Mouse (Mus musculus) kidney, embryonic 14.5 days (tissue): ENCODE results near the gene Clmn. TPM values are rescaled to one million over a fixed set of nuclear protein-coding genes. Genes with fewer than 3 reads are reported as not detected.

Source experiments
- ATAC-seq: fragments of 200-750 bp; cut with Nextera tagmentation; 2 replicates; pipeline ENCODE4 v1.8.0; 2017; ENCODE audit warnings: moderate number of reproducible peaks, mild to moderate bottlenecking, moderate TSS enrichment, moderate library complexity; ENCODE audit not compliant: low FRiP score, low TSS enrichment
- H3K27ac ChIP-seq: fragments of 300-500 bp; sonication (generic); 2 replicates; pipeline ENCODE4 v1.5.1; 2014; ENCODE audit warnings: low read depth, mild to moderate bottlenecking, low read length, moderate library complexity, mixed read lengths
- H3K27me3 ChIP-seq: fragments of 300-500 bp; sonication (generic); 2 replicates; pipeline ENCODE4 v1.6.1; 2014; ENCODE audit warnings: mild to moderate bottlenecking, low read length; ENCODE audit not compliant: control insufficient read depth, insufficient read depth
- H3K36me3 ChIP-seq: fragments of 300-500 bp; sonication (generic); 2 replicates; pipeline ENCODE4 v1.6.1; 2014; ENCODE audit warnings: low read length, mixed read lengths; ENCODE audit not compliant: control insufficient read depth, insufficient read depth
- H3K4me1 ChIP-seq: fragments of 300-500 bp; sonication (generic); 2 replicates; pipeline ENCODE4 v1.6.1; 2014; ENCODE audit warnings: low read length, mixed read lengths; ENCODE audit not compliant: control insufficient read depth, insufficient read depth
- H3K4me2 ChIP-seq: fragments of 300-500 bp; sonication (generic); replicated peaks from 2 replicates; pipeline ENCODE4 v1.6.1; 2014; ENCODE audit warnings: low read depth, mild to moderate bottlenecking, low read length
- H3K4me3 ChIP-seq: fragments of 300-500 bp; sonication (generic); 2 replicates; pipeline ENCODE4 v1.5.1; 2014; ENCODE audit warnings: mild to moderate bottlenecking, low read length
- H3K9ac ChIP-seq: fragments of 300-500 bp; sonication (generic); 2 replicates; pipeline ENCODE4 v1.6.1; 2014; ENCODE audit warnings: low read depth, mild to moderate bottlenecking, low read length, moderate library complexity
- H3K9me3 ChIP-seq: fragments of 300-500 bp; sonication (generic); 2 replicates; pipeline ENCODE4 v1.6.1; 2016; ENCODE audit warnings: low read length; ENCODE audit not compliant: control insufficient read depth
- WGBS: fragments of 180-500 bp; shearing (Covaris S2); extraction: QIAGEN DNeasy Blood & Tissue Kit; methylation state at CpG from one replicate; pipeline ENCODE4 v1.1.7; 2014; 5-methylcytosine and 5-hydroxymethylcytosine counted together
- polyA plus RNA-seq: library from polyadenylated mRNA; unstranded; fragments of >200 nt; fragmentation: Nextera tagmentation; extraction: Ambion mirVana; gene quantifications from 2 replicates; pipeline ENCODE4 v1.2.1, GENCODE M21; 2014

Clmn gene
- polyA plus RNA-seq, 1 experiment from 2014 or later: 5.3 TPM

DNA sequence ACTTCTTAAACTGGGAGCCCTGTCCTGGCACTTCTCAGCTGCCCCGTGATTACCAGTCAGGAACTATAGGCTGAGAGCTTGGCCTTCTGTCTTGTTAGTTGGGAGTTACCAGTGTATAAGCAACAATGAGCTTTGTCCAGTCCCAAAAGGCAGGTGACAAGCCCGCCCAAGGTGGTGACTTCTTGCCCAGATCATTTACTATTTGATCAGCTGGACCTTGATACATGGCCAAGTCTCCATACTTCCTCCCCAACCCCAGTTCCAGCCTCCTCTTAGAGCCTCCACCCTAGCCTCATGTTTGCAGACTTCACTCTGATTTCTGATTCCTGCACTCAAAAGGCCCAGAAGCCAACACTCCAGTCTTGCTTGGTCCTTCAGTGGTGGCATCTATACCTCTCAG lies 10.1 kb downstream of the Clmn start:
- H3K9ac ChIP-seq: no peak overlapping the region
- no peaks in the 10 kb centered on the region for H3K36me3 ChIP-seq
- 98% methylated on average over 2 of the region's 2 CpGs for WGBS
- no peak overlapping the region for H3K27ac ChIP-seq
- no peak overlapping the region for H3K4me3 ChIP-seq
- no peaks in the 10 kb centered on the region for H3K27me3 ChIP-seq
- no peaks in the 10 kb centered on the region for H3K9me3 ChIP-seq
- H3K4me2 ChIP-seq: no peak overlapping the region
- H3K4me1 ChIP-seq: peaks cover 9% of the 10 kb centered on the region
- ATAC-seq: no peak

DNA sequence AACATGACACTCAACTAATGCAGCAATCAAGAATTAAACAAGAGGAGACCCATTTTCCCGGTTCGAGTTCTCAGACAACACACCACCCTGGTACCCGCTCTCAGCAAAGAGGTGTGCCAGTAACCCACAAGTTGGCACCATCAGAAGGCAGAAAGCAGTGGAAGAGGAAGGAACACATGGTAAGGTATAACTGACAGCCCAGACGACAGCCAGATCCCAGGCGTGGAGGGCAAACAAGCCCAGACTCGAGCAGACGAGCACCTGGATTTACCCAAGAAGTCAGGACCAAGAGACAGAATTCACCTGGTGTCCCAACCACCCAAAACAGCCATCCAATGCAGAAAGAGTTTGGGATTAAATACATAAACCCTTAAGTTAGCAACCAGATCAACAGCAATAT lies 11.5 kb downstream of the Clmn start:
- no peak for ATAC-seq
- Histone ChIP-seq H3K4me1 (peaks cover 9% of the 10 kb centered on the region), H3K9me3 (no peaks in the 10 kb centered on the region), H3K4me2 (no peak overlapping the region), H3K27me3 (no peaks in the 10 kb centered on the region), H3K4me3 (no peak overlapping the region), H3K9ac (no peak overlapping the region), H3K36me3 (no peaks in the 10 kb centered on the region), H3K27ac (no peak overlapping the region)
- WGBS: 88% methylated on average over 7 of the region's 7 CpGs

DNA sequence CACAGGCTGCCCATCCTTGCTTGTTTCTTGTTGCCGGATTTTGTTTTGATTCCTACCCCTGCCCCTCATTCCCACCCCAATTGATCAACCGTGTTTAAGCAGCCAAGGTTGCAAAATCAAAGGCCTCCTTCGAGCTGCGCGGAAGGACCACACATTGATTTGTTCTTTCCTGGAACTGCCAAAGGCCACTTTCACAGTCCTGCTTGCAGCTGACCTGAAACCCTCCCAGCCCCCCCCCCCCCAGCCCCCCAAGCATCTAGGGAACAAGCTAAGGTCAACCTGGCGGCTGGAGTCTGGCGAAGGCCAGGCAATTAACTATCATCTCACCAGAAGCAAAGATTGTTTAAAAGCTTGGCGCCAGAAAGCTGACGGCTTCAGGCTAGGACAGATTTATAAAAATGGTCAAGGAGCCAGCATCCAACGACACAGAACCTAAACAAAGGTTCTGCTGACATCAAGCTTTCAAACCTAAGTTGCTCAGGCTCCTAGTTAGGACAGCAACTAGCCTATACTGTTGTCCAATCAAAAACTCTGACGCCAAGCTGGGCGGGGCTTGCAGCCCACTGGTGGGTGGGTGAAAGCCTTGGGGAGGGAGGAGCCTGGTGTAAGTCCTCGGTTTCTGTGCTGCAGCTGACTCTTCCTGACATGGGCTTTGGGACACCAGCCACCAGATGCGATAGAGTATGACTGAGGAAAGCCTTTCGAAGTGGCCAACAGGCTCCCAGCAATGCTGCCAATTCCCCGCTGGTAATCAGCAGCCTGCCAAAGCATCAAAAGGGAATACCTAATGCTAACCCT lies 13.0 kb downstream of the Clmn start:
- Histone ChIP-seq H3K4me2 (peak overlapping the region; percentile 28), H3K4me1 (peaks cover 9% of the 10 kb centered on the region), H3K9me3 (no peaks in the 10 kb centered on the region), H3K9ac (no peak overlapping the region), H3K27ac (0 out of 2 replicates have a peak overlapping the region, but pooled peaks have one; percentile 2), H3K4me3 (no peak overlapping the region), H3K27me3 (no peaks in the 10 kb centered on the region), H3K36me3 (no peaks in the 10 kb centered on the region)
- peak; percentile 92 for ATAC-seq
- 14% methylated on average over 16 of the region's 16 CpGs for WGBS

DNA sequence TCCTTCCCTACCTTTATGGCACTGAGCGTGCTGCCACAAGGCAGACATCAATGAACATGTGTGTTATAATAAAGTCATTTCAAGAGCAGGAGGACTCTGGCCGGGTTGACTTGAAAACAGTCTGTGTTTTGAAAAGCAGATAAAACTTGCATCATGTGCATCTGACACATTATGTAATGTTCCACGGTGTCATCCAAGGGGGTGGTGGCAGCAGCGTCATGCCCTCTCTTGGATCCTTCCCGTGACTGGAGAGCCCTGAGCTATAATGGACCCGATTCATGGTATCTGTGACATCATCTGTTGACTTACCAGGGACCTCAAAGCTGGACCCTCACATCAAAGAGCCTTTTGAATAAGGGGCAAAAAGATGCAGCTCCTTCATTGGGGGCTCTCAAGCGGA lies 14.8 kb downstream of the Clmn start:
- no peak for ATAC-seq
- Histone ChIP-seq H3K27me3 (no peaks in the 10 kb centered on the region), H3K36me3 (no peaks in the 10 kb centered on the region), H3K9ac (no peak overlapping the region), H3K4me3 (no peak overlapping the region), H3K4me1 (peaks cover 15% of the 10 kb centered on the region), H3K4me2 (no peak overlapping the region), H3K9me3 (no peaks in the 10 kb centered on the region), H3K27ac (no peak overlapping the region)
- 88% methylated on average over 7 of the region's 7 CpGs for WGBS

DNA sequence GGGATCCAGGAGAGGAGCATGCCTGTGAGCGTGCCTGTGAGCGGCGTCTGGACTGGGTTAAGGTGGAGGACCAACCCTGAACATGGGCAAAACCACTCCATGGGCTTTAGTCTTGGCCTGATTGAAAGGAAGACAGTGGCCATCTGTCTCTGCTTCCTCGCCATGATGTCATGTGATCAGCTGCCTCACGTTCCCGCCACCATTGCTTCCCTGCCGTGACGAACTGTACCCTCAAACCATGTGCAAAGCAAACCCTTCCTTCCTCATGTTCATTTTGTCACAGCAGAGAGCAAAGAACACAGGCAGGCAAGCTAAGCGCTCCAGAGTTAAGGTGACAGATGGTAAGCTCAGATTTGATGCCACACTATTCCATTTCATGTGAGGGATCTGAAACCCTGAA lies 16.2 kb downstream of the Clmn start:
- Histone ChIP-seq H3K4me1 (peaks cover 15% of the 10 kb centered on the region), H3K4me3 (no peak overlapping the region), H3K27ac (no peak overlapping the region), H3K4me2 (no peak overlapping the region), H3K9ac (no peak overlapping the region), H3K27me3 (no peaks in the 10 kb centered on the region), H3K9me3 (no peaks in the 10 kb centered on the region), H3K36me3 (no peaks in the 10 kb centered on the region)
- no peak for ATAC-seq
- 88% methylated on average over 9 of the region's 9 CpGs for WGBS

DNA sequence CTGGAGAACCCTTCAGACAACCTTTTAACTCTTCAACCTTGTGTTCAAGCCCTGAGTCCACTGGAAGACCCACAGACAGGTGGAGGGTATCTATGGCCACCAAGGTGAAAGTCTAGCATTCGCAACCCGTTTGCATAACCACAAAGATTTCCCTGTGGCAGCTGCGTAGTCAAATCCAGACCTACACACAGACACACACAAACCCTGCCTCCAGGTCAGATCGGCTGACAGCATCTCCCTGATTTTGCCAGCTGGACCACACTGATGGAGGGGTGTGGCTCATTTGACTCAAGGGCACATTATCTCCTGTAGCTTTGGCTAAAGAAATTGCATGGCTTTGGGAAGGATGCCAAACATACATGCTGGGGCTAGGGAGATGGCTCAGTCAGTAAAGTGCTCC lies 17.6 kb downstream of the Clmn start:
- ATAC-seq: no peak
- WGBS: 91% methylated on average over 4 of the region's 4 CpGs
- H3K4me2 ChIP-seq: no peak overlapping the region

DNA sequence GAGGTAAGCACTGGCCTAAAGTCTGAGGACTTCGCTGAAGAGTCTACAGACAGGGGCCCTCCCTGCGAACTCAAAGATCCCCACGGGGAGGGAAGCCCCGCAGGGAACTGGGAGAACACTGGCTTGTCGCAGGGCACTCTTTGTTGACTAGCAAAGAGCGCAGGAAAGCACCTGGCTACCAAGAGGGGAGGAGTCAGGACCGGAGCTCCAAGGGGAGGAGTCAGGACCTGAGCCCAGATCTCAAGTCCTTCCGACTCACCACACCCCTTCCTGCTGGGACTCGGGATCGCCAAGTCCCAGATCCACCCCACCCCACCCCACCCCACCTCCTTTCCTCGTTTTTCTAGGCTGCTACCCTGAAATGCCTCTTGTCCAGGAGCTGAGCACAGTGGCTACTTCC lies 19.2 kb downstream of the Clmn start:
- Histone ChIP-seq H3K9ac (peak overlapping the region; percentile 19; the same call in 1 of the 2 replicates), H3K4me2 (peak overlapping the region; percentile 43), H3K9me3 (no peaks in the 10 kb centered on the region), H3K4me3 (peak overlapping the region; percentile 33), H3K27ac (peak overlapping the region; percentile 44; the same call in 1 of the 2 replicates), H3K36me3 (no peaks in the 10 kb centered on the region), H3K4me1 (peaks cover 9% of the 10 kb centered on the region; the same call in 1 of the 2 replicates), H3K27me3 (no peaks in the 10 kb centered on the region)
- WGBS: 2% methylated on average over 11 of the region's 11 CpGs
- ATAC-seq: peak; percentile 71

More for the DNA sequence above, 17.6 kb downstream of the Clmn start:
- H3K4me3 ChIP-seq: no peak overlapping the region
- no peaks in the 10 kb centered on the region for H3K9me3 ChIP-seq
- H3K27ac ChIP-seq: no peak overlapping the region
- H3K27me3 ChIP-seq: no peaks in the 10 kb centered on the region
- H3K4me1 ChIP-seq: peaks cover 11% of the 10 kb centered on the region
- H3K9ac ChIP-seq: no peak overlapping the region
- no peaks in the 10 kb centered on the region for H3K36me3 ChIP-seq

DNA sequence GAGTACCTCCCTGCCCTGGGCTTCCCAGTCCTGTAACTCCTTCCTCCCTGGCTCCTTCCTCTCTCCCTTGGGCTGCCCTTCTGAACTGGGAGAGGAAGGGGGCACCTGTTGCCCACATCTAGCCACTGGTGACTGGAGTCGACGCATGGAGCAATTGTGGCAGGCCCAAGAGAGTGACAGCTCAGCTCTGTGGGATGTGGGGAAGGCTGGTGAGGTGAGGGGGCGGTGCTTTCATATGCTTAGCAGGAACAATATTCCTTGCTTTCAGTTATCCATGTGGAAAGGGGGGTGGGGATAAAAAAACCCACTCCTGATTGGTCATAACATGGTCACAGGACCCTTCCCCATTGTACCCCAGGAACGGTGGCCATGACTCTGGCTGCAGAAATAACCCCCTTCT lies 19.9 kb downstream of the Clmn start:
- H3K36me3 ChIP-seq: no peaks in the 10 kb centered on the region
- WGBS: 58% methylated on average over 4 of the region's 4 CpGs
- H3K4me2 ChIP-seq: peak overlapping the region; percentile 43; the same call in 1 of the 2 replicates
- H3K9ac ChIP-seq: no peak overlapping the region
- peaks cover 9% of the 10 kb centered on the region; the same call in 1 of the 2 replicates for H3K4me1 ChIP-seq
- no peaks in the 10 kb centered on the region for H3K27me3 ChIP-seq
- no peaks in the 10 kb centered on the region for H3K9me3 ChIP-seq
- no peak overlapping the region for H3K4me3 ChIP-seq
- H3K27ac ChIP-seq: no peak overlapping the region
- ATAC-seq: peak; percentile 7; the same call in 1 of the 2 replicates

DNA sequence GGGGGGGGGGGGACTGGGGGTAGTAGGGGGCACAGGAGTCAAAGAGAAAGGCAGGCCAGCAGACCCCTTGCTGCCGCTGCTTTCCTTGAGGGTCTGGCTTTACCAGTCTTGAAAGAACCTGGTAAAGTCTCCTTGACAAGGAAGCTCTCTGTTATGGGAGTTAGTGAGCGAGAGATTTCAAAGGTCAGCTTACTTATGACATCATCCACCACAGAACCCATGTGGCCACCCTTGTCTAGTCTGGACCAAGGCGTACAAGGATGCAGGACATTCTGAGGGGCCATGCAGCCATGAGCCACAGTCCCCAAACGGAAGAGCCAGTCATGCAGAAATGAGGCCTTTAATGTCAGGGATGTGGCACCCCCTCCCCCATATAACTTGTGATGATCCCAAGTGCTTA lies 20.6 kb downstream of the Clmn start:
- WGBS: 68% methylated on average over 4 of the region's 4 CpGs
- no peak overlapping the region for H3K4me2 ChIP-seq
- ATAC-seq: no peak
- no peak overlapping the region for H3K4me3 ChIP-seq
- no peaks in the 10 kb centered on the region for H3K27me3 ChIP-seq
- no peaks in the 10 kb centered on the region for H3K36me3 ChIP-seq
- peaks cover 9% of the 10 kb centered on the region; the same call in 1 of the 2 replicates for H3K4me1 ChIP-seq
- H3K9ac ChIP-seq: no peak overlapping the region
- no peaks in the 10 kb centered on the region for H3K9me3 ChIP-seq
- H3K27ac ChIP-seq: no peak overlapping the region
